Mouse (Mus musculus) lung, postnatal 0 days (tissue): ENCODE measurements at regions not wholly inside any gene's neighbourhood (a gene's known extent, or its start where the extent isn't known, plus 50 kb on each side); places are given as distances from the start of the nearest gene placed in this dataset.

ENCODE experiments used
- ATAC-seq: fragments of 200-750 bp; cut with Nextera tagmentation; 2 replicates; pipeline ENCODE4 v1.8.0; 2017; ENCODE audit warnings: moderate library complexity
- DNase-seq: peaks from one replicate; pipeline ENCODE4 v3.0.0-alpha.2; 2016; ENCODE audit warnings: low spot score
- H3K27ac ChIP-seq: fragments of 300-500 bp; sonication (generic); 2 replicates; pipeline ENCODE4 v1.5.1; 2014; ENCODE audit warnings: antibody characterized with exemption, mild to moderate bottlenecking, low read length, mixed read lengths
- H3K27me3 ChIP-seq: fragments of 300-500 bp; sonication (generic); replicated peaks from 2 replicates; pipeline ENCODE4 v1.6.1; 2014; ENCODE audit warnings: low read length, mixed read lengths; ENCODE audit not compliant: insufficient read depth
- H3K36me3 ChIP-seq: fragments of 300-500 bp; sonication (generic); 2 replicates; pipeline ENCODE4 v1.6.1; 2014; ENCODE audit warnings: low read length, mixed read lengths; ENCODE audit not compliant: insufficient read depth
- H3K4me1 ChIP-seq: fragments of 300-500 bp; sonication (generic); 2 replicates; pipeline ENCODE4 v1.6.1; 2014; ENCODE audit warnings: antibody characterized with exemption, low read depth, low read length, mixed read lengths; ENCODE audit not compliant: insufficient read depth
- H3K4me2 ChIP-seq: fragments of 300-500 bp; sonication (generic); replicated peaks from 2 replicates; pipeline ENCODE4 v1.6.1; 2014; ENCODE audit warnings: low read depth, mild to moderate bottlenecking, low read length, moderate library complexity, mixed read lengths
- H3K4me3 ChIP-seq: fragments of 300-500 bp; sonication (generic); 2 replicates; pipeline ENCODE4 v1.5.1; 2014; ENCODE audit warnings: low read depth, low read length
- H3K9ac ChIP-seq: fragments of 300-500 bp; sonication (generic); replicated peaks from 2 replicates; pipeline ENCODE4 v1.6.1; 2014; ENCODE audit warnings: low read depth, mild to moderate bottlenecking
- H3K9me3 ChIP-seq: fragments of 300-500 bp; sonication (generic); 2 replicates; pipeline ENCODE4 v1.6.1; 2016; ENCODE audit warnings: low read length, mixed read lengths
- CTCF ChIP-seq: IDR thresholded peaks from 2 replicates; pipeline ENCODE4 v1.5.1; 2016; ENCODE audit warnings: antibody characterized with exemption, mild to moderate bottlenecking
- EP300 ChIP-seq: IDR thresholded peaks from 2 replicates; pipeline ENCODE4 v1.6.1; 2016; ENCODE audit warnings: antibody characterized with exemption, mild to moderate bottlenecking, control low read depth
- WGBS: fragments of 180-500 bp; shearing (Covaris S2); extraction: QIAGEN DNeasy Blood & Tissue Kit; methylation state at CpG from one replicate; pipeline ENCODE4 v1.1.7; 2014; 5-methylcytosine and 5-hydroxymethylcytosine counted together

GRCm38 (mm10) chr1:71881851-71882250 is 228.9 kb upstream of the Fn1 start:
- DNase-seq (no peak), ATAC-seq (no peak)
- Histone ChIP-seq H3K27ac (no peak overlapping the region), H3K4me2 (no peak overlapping the region), H3K9me3 (no peaks in the 10 kb centered on the region), H3K4me3 (no peak overlapping the region), H3K36me3 (no peaks in the 10 kb centered on the region), H3K27me3 (no peaks in the 10 kb centered on the region), H3K4me1 (no peaks in the 10 kb centered on the region), H3K9ac (no peak overlapping the region)
- TF ChIP-seq EP300 = no peak
- TF ChIP-seq CTCF = no peak
- WGBS = 69% methylated on average over 12 of the region's 12 CpGs

DNA sequence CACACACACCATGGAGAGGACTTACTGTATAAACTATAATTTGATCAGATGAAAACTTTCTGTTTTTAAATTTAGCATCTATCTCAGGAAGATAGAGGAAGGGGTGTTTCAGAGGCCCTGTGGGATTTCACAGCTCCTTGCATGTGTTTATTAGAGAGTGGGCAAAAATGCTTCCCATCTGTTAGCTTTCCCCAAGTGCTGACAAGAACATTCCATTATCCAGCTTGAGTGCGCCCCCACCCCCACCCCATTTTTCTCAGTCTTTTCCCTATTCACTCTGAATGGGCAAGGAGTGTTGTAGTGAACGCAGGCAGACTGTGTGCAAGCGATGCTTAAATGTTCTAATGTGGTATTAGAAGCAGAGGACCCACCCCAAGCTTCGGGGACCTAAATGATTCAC is 228.2 kb upstream of the Fn1 start:
- Histone ChIP-seq H3K4me3 (no peak overlapping the region), H3K27me3 (no peaks in the 10 kb centered on the region), H3K4me2 (no peak overlapping the region), H3K9ac (no peak overlapping the region), H3K36me3 (no peaks in the 10 kb centered on the region), H3K4me1 (no peaks in the 10 kb centered on the region), H3K27ac (no peak overlapping the region), H3K9me3 (no peaks in the 10 kb centered on the region)
- TF ChIP-seq CTCF (no peak), EP300 (peak; percentile 24; the same call in 1 of the 2 replicates)
- ATAC-seq = peak; percentile 63
- 50% methylated on average over 4 of the region's 4 CpGs for WGBS
- DNase-seq = peak; percentile 64

DNA sequence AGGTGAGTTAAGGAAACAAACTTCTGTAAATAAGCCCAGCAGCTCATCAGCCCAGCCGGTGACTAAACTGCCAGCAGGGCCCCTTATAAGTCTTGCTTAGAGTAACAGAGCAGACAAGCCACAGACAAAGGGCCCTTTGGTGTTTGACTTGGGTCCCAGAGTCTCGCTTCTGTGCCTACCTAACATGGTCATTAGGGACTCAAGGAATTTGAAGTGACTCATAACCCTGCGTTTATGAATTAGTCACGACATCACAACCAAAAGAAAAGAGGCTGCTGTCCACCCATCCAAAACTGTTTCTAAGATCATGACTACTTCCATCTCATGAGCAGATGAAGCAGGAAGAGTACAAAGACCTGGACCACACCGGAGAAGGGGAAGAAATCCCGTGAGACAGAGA is 227.5 kb upstream of the Fn1 start:
- ATAC-seq = no peak
- Histone ChIP-seq H3K9me3 (no peaks in the 10 kb centered on the region), H3K4me3 (no peak overlapping the region), H3K4me1 (no peaks in the 10 kb centered on the region), H3K36me3 (no peaks in the 10 kb centered on the region), H3K4me2 (no peak overlapping the region), H3K27ac (no peak overlapping the region), H3K9ac (no peak overlapping the region), H3K27me3 (no peaks in the 10 kb centered on the region)
- WGBS = 61% methylated on average over 6 of the region's 6 CpGs
- TF ChIP-seq CTCF = no peak
- no peak for TF ChIP-seq EP300
- no peak for DNase-seq

- no peaks in the 10 kb centered on the region for H3K4me1 ChIP-seq
- H3K9me3 ChIP-seq = no peaks in the 10 kb centered on the region
- ATAC-seq (no peak), DNase-seq (no peak)
- no peak overlapping the region for H3K27ac ChIP-seq
- TF ChIP-seq CTCF (no peak), EP300 (no peak)
- H3K4me2 ChIP-seq = no peak overlapping the region
- no peak overlapping the region for H3K4me3 ChIP-seq
- WGBS = 79% methylated on average over 9 of the region's 9 CpGs
- no peak overlapping the region for H3K9ac ChIP-seq
- H3K27me3 ChIP-seq = no peaks in the 10 kb centered on the region
- H3K36me3 ChIP-seq = no peaks in the 10 kb centered on the region
Measured at GRCm38 (mm10) chr1:71876712-71877401, 223.9 kb upstream of the Fn1 start.

DNA sequence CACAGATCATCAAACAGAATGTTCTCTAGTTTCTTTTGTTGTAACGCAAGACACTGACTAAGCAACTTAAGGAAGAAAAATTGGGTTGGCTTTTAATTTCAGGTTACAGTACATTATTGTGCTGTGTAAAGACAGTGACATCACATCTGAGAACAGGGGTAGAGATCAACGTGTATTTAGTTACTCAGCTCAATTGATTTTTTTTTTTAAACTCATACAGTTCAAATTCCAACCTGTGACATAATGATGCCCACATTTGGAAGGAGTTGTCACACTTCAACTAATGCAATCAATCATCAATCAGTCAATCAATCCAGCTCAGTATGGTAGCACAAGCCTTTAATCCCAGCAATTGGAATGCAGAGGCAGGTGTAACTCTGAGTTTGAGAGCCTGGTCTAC is 221.0 kb upstream of the Fn1 start:
- H3K9me3 ChIP-seq = no peaks in the 10 kb centered on the region
- H3K36me3 ChIP-seq = no peaks in the 10 kb centered on the region
- WGBS = 84% methylated on average over 2 of the region's 2 CpGs
- no peak overlapping the region for H3K4me3 ChIP-seq
- H3K9ac ChIP-seq = no peak overlapping the region
- DNase-seq (no peak), ATAC-seq (no peak)
- no peaks in the 10 kb centered on the region for H3K4me1 ChIP-seq
- no peak overlapping the region for H3K27ac ChIP-seq
- TF ChIP-seq EP300 = no peak
- TF ChIP-seq CTCF = no peak
- H3K27me3 ChIP-seq = no peaks in the 10 kb centered on the region
- no peak overlapping the region for H3K4me2 ChIP-seq

DNA sequence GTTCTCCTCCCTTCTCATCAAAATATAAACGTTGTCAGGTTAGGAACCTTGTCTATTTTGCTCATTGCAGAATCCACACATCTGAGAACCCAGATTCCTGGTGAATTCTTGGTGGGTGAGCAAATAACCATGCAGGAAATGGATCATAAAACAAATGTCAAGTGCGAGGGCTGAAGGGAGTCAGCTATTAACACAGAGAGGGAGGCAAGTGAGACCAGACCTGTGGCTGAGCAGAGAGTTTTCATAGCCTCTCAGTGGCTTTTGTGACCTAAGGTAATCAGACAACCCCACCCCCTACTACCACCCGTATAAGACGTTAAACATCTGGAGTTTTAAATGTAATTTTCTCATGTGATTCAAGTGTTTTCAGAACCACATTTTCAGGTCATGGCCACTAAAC is 212.7 kb upstream of the Fn1 start:
- Histone ChIP-seq H3K9me3 (no peaks in the 10 kb centered on the region), H3K4me1 (no peaks in the 10 kb centered on the region), H3K4me2 (no peak overlapping the region), H3K27ac (no peak overlapping the region), H3K4me3 (no peak overlapping the region), H3K9ac (no peak overlapping the region), H3K36me3 (no peaks in the 10 kb centered on the region), H3K27me3 (no peaks in the 10 kb centered on the region)
- no peak for TF ChIP-seq EP300
- TF ChIP-seq CTCF = no peak
- 12% methylated on average over 4 of the region's 4 CpGs for WGBS
- ATAC-seq = no peak
- DNase-seq = no peak

GRCm38 (mm10) chr1:71864749-71865148 is 211.7 kb upstream of the Fn1 start:
- no peaks in the 10 kb centered on the region for H3K27me3 ChIP-seq
- H3K4me2 ChIP-seq = no peak overlapping the region
- TF ChIP-seq EP300 = no peak
- TF ChIP-seq CTCF = no peak
- DNase-seq (no peak), ATAC-seq (no peak)
- 78% methylated on average over 9 of the region's 9 CpGs for WGBS
- H3K9me3 ChIP-seq = no peaks in the 10 kb centered on the region
- no peak overlapping the region for H3K9ac ChIP-seq
- H3K27ac ChIP-seq = no peak overlapping the region
- no peaks in the 10 kb centered on the region for H3K36me3 ChIP-seq
- H3K4me3 ChIP-seq = no peak overlapping the region
- H3K4me1 ChIP-seq = no peaks in the 10 kb centered on the region
